Mouse (Mus musculus) megakaryocyte, embryonic 14.5 days (primary cell): ENCODE data around the gene Aaed1.

Experiments
- FLI1 ChIP-seq: IDR thresholded peaks from 2 replicates; pipeline ENCODE4 v1.6.1; 2012; ENCODE audit warnings: low read length, inconsistent platforms, mixed read lengths
- GATA1 ChIP-seq: IDR thresholded peaks from 3 replicates; pipeline ENCODE4 v1.6.1; 2012; ENCODE audit warnings: mixed read lengths, low read length, inconsistent platforms, borderline replicate concordance

- TF ChIP-seq GATA1 = no peak
- TF ChIP-seq FLI1 = no peak
Observed at GRCm38 (mm10) chr13:64286791-64287190, 25.7 kb downstream of the Aaed1 start.
